In the genomic region with DNA sequence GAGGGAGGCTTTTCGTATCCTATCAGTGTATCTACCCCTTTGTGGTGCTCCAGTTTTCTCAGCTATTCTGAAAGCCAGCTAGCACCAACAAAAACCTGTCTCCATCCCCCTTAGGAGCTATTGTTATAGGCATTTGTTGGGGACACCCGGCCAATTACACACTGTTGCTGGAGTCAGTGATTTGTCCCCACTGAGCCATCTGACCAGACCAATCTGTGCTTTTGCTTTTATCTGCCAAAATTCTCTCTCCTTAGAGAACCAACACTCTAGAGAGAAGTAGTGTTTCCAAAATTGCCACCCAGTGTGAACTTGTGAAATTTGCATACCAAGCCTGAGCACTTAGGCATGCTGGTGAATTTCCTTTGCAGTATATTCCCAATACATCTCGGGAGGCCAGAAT, we compare ENCODE assay signal across 21 mouse cellular contexts. TPM values are rescaled to one million over a fixed set of nuclear protein-coding genes. Genes with fewer than 3 reads are reported as not detected.
DNase-seq lines count a peak whose midpoint lies in the region; ATAC-seq lines count a peak whose summit lies in the region.
"Had no signal": no experiment of that assay in that cellular context is flagged by ENCODE, and none has a peak within 500 bp of the region (broad histone marks: within the 10 kb centered on the region; RNA-seq: fewer than 3 reads in every experiment).

No protein-coding gene starts in this region.

- intact Hi-C loops in left cerebral cortex, postnatal 4 days (cut with DNase I) = no loop called here

- peak; percentile 89 for ATAC-seq in cerebellum, adult (ENCODE audit: insufficient number of reproducible peaks, low FRiP score, low TSS enrichment)
- ATAC-seq in frontal cortex, adult (ENCODE audit: low TSS enrichment) = peak; percentile 89
- ATAC-seq: activated CD4-positive, CD25-positive, alpha-beta regulatory T cell, adult 4 months; CD4-positive, CD25-positive, alpha-beta regulatory T cell, adult 4 months; forebrain, embryonic 13.5 days; intestine, embryonic 16.5 days had no signal

- DNase-seq in cerebellum, postnatal 4 days (ENCODE audit: low spot score in 2 of 2) = no peak
- no peak for DNase-seq in frontal cortex, postnatal 14 days (ENCODE audit: low spot score in 2 of 2)
- peak; percentile 27 for DNase-seq in cerebellum, adult 8-10 months
- DNase-seq in telencephalon, adult 2 months (ENCODE audit: low read depth, low spot score) = peak; percentile 11
- no peak for DNase-seq in left cerebral cortex, postnatal 4 days
- DNase-seq in spleen, adult 12 weeks (ENCODE audit: low spot score) = no peak
- DNase-seq: adrenal gland, postnatal 25 days; B cell, adult 2 months; gastrocnemius, postnatal 14 days; heart, postnatal 36 days; kidney, adult 2 months had no signal

RNA-seq across cellular contexts. Expression of a gene that starts 11.6 kb away (rescaled TPM):
- total RNA-seq in left cerebral cortex, postnatal 4 days (2021) = not detected
- total RNA-seq: adrenal gland, adult 18-20 months; adrenal gland, postnatal 25 days; gastrocnemius, adult 18-20 months; gastrocnemius, postnatal 14 days; heart, adult 8-10 months; heart, postnatal 36 days; MEL had no signal

RNA-seq across cellular contexts. Expression of a gene that starts 31.8 kb away (rescaled TPM):
- total RNA-seq in left cerebral cortex, postnatal 4 days (2021) = not detected
- total RNA-seq: adrenal gland, adult 18-20 months; adrenal gland, postnatal 25 days; gastrocnemius, adult 18-20 months; gastrocnemius, postnatal 14 days; heart, adult 8-10 months; heart, postnatal 36 days; MEL had no signal

Comparison
In these comparisons a context has a peak if more than half of its experiments do, and no peak if none do; other contexts are left out.
1. DNase-seq: peak in cerebellum, adult 8-10 months (single experiment) and telencephalon, adult 2 months (single experiment); none in cerebellum, postnatal 4 days (0 of 2), frontal cortex, postnatal 14 days (0 of 2), left cerebral cortex, postnatal 4 days (single experiment) and spleen, adult 12 weeks (single experiment).